Mouse (Mus musculus): Measurements from ENCODE around the gene Sh3bp5l. TPM values are rescaled to one million over a fixed set of nuclear protein-coding genes. Genes with fewer than 3 reads are reported as not detected.
"Not testable (repeated sequence)": the region's sequence is repeated elsewhere in the genome, so short reads cannot be mapped to it uniquely, and the experiment has no call there.

Sh3bp5l gene
- polyA plus RNA-seq, 1 experiment from 2014 or later = 16.7 TPM

DNA sequence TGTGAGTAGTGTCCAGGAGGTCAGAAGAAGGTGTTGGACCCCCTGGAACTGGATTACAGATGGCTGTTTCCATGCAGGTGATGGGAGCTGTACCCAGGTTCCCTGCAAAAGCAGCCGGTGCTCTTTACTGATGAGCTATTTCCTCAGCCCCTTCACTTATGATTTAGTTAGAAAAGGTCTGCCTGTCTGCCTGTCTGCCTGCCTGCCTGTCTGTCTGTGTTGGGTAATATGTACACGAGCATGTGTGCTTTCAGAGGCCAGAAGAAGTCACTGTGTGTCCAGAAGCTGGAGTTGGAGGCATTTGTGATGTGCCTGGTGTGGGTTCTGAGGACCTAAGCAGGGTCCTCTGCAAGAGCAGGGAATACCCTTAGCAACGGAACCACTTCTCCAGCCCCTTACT, 23.2 kb downstream of the Sh3bp5l start:
- H3K4me1 ChIP-seq (replicated peaks) = peaks cover 86% of the 10 kb centered on the region
- H3K9me3 ChIP-seq (replicated peaks) = no peaks in the 10 kb centered on the region
- H3K36me3 ChIP-seq (replicated peaks) = peaks cover 7% of the 10 kb centered on the region
- H3K4me3 ChIP-seq (replicated peaks) = 0 out of 2 replicates have a peak overlapping the region, but pooled peaks have one; percentile 26
- peak overlapping the region; percentile 57 for H3K4me2 ChIP-seq
- peak overlapping the region; percentile 94 for H3K27ac ChIP-seq (replicated peaks)
- 36% methylated on average over 3 of the region's 3 CpGs for WGBS (ENCODE audit: insufficient replicate concordance)
- H3K27me3 ChIP-seq = no peaks in the 10 kb centered on the region
- peak overlapping the region; percentile 43; the same call in 1 of the 2 replicates for H3K9ac ChIP-seq
- no peak for ATAC-seq (ENCODE audit: insufficient read depth)

DNA sequence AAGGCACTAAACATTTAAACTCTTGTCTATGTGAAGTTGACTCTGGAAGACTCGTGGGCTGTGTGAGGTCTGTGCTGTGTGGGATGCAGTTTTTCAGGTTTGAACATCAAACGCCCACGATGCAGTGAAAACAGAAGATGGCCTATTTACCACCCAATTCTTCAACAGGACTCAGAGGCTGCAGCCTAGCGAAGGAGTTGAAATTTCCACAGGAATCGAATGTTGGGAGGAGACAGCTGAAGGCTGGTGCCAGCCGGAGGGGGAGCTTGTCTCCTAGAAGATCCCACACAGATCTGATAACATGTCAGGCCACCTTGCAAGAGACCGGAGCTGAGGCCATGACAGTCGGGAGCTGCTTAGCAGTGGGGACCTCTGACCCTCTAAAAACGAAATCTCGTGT, 24.0 kb downstream of the Sh3bp5l start:
- H3K4me2 ChIP-seq = 0 out of 2 replicates have a peak overlapping the region, but pooled peaks have one; percentile 7
- no peaks in the 10 kb centered on the region for H3K27me3 ChIP-seq
- peaks cover 4% of the 10 kb centered on the region for H3K36me3 ChIP-seq (replicated peaks)
- no peak for ATAC-seq (ENCODE audit: insufficient read depth)
- H3K9me3 ChIP-seq (replicated peaks) = no peaks in the 10 kb centered on the region
- H3K4me1 ChIP-seq (replicated peaks) = peaks cover 79% of the 10 kb centered on the region
- 51% methylated on average over 10 of the region's 10 CpGs for WGBS (ENCODE audit: insufficient replicate concordance)
- no peak overlapping the region for H3K9ac ChIP-seq
- H3K4me3 ChIP-seq (replicated peaks) = no peak overlapping the region
- peak overlapping the region; percentile 94 for H3K27ac ChIP-seq (replicated peaks)

DNA sequence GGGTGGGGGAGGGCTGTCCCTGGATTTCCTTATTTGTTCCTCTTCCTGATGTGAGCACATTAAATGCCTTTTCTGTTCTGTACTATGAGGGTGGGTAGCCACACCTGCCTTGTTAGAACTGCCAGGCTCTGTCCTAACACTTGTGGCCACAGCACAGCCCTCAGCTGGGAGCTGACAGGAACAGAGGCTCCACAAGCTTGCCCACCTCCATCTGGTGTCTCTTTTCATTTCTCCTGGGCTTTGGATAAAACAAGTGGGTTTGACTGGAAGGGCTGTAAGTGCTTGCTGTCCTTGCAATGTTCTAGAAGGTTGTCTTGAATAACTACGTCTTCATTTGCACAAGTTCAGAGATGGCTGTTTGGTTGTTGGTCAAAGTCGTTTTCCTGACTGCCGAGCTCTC, 24.4 kb downstream of the Sh3bp5l start:
- no peak overlapping the region for H3K9ac ChIP-seq
- WGBS (ENCODE audit: insufficient replicate concordance) = 67% methylated on average over 3 of the region's 3 CpGs
- H3K27ac ChIP-seq (replicated peaks) = peak overlapping the region; percentile 94
- 0 out of 2 replicates have a peak overlapping the region, but pooled peaks have one; percentile 8 for H3K4me2 ChIP-seq
- H3K4me3 ChIP-seq (replicated peaks) = no peak overlapping the region
- H3K36me3 ChIP-seq (replicated peaks) = peaks cover 4% of the 10 kb centered on the region
- H3K4me1 ChIP-seq (replicated peaks) = peaks cover 76% of the 10 kb centered on the region
- H3K27me3 ChIP-seq = no peaks in the 10 kb centered on the region
- no peaks in the 10 kb centered on the region for H3K9me3 ChIP-seq (replicated peaks)
- no peak for ATAC-seq (ENCODE audit: insufficient read depth)

DNA sequence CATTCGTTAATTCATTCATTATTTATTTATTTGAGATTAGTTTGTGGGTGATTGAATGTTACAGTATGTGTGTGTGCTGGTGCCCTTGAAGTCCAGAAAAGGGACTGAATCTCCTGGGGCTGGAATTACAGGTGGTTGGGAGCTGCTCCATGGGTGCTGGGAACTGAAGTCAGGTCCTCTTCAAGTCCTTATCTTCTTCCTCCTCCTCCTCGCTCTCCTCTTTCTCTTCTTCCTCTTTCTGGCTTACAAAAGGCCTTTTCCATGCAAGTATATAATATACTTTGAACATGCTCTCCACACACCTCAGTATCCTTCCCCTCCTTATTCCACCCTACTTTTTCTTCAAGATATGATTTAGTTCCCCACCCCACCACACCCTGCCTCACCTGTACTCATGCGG, 26.5 kb downstream of the Sh3bp5l start:
- Histone ChIP-seq H3K36me3 (replicated peaks) (no peaks in the 10 kb centered on the region), H3K27ac (replicated peaks) (no peak overlapping the region), H3K27me3 (no peaks in the 10 kb centered on the region), H3K4me2 (no peak overlapping the region), H3K9me3 (replicated peaks) (no peaks in the 10 kb centered on the region), H3K9ac (no peak overlapping the region), H3K4me1 (replicated peaks) (peaks cover 60% of the 10 kb centered on the region), H3K4me3 (replicated peaks) (no peak overlapping the region)
- 82% methylated on average over 3 of the region's 3 CpGs for WGBS (ENCODE audit: insufficient replicate concordance)
- ATAC-seq (ENCODE audit: insufficient read depth) = no peak

- Histone ChIP-seq H3K27ac (replicated peaks) (0 out of 2 replicates have a peak overlapping the region, but pooled peaks have one; percentile 15), H3K9me3 (replicated peaks) (no peaks in the 10 kb centered on the region)
Observed at GRCm38 (mm10) chr11:58357844-58358534, 27.5 kb downstream of the Sh3bp5l start.

GRCm38 (mm10) chr11:58362562-58362961, 32.0 kb downstream of the Sh3bp5l start:
- peaks cover 17% of the 10 kb centered on the region for H3K4me1 ChIP-seq (replicated peaks)
- not testable (repeated sequence) for H3K27me3 ChIP-seq; H3K9ac ChIP-seq; H3K9me3 ChIP-seq (replicated peaks); H3K4me2 ChIP-seq; ATAC-seq (ENCODE audit: insufficient read depth); H3K36me3 ChIP-seq (replicated peaks); H3K27ac ChIP-seq (replicated peaks); H3K4me3 ChIP-seq (replicated peaks)
- no CpG with 5 or more reads among the region's 6 CpGs for WGBS (ENCODE audit: insufficient replicate concordance)

More at GRCm38 (mm10) chr11:58357844-58358534, 27.5 kb downstream of the Sh3bp5l start:
- H3K9ac ChIP-seq = no peak overlapping the region
- H3K36me3 ChIP-seq (replicated peaks) = no peaks in the 10 kb centered on the region
- 57% methylated on average over 6 of the region's 6 CpGs for WGBS (ENCODE audit: insufficient replicate concordance)
- H3K4me3 ChIP-seq (replicated peaks) = no peak overlapping the region
- ATAC-seq (ENCODE audit: insufficient read depth) = no peak
- H3K4me2 ChIP-seq = no peak overlapping the region
- peaks cover 51% of the 10 kb centered on the region for H3K4me1 ChIP-seq (replicated peaks)
- H3K27me3 ChIP-seq = no peaks in the 10 kb centered on the region

GRCm38 (mm10) chr11:58364454-58364853, 33.9 kb downstream of the Sh3bp5l start:
- H3K27ac ChIP-seq (replicated peaks) = no peak overlapping the region
- 62% methylated on average over 3 of the region's 3 CpGs for WGBS (ENCODE audit: insufficient replicate concordance)
- H3K27me3 ChIP-seq = no peaks in the 10 kb centered on the region; the same call in 1 of the 2 replicates
- peaks cover 5% of the 10 kb centered on the region; the same call in 1 of the 2 replicates for H3K4me1 ChIP-seq (replicated peaks)
- H3K9me3 ChIP-seq (replicated peaks) = no peaks in the 10 kb centered on the region
- H3K9ac ChIP-seq = no peak overlapping the region
- no peak for ATAC-seq (ENCODE audit: insufficient read depth)
- H3K4me2 ChIP-seq = no peak overlapping the region
- no peak overlapping the region for H3K4me3 ChIP-seq (replicated peaks)
- no peaks in the 10 kb centered on the region for H3K36me3 ChIP-seq (replicated peaks)

DNA sequence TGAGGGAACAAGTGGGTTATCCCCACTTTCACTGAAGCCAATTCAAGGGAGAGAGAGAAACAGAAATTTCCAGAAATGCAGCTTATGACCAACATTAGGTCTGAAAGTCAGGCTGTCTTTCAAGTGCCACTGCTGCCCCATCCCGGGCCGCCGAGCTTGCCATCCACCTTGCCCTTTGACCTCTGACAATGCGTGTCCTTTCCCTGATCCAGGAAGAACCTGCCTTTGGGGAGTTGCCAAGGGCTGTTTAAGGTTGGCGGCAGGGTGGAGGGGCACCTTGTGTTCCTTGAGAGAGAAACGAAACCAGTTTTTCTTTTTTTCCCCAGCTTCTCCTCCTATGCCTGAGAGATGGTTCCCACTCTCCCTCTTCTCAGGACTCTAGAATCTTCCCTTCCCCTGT, 35.7 kb downstream of the Sh3bp5l start:
- WGBS (ENCODE audit: insufficient replicate concordance) = no CpG with 5 or more reads among the region's 6 CpGs
- ATAC-seq (ENCODE audit: insufficient read depth); H3K9ac ChIP-seq; H3K4me3 ChIP-seq (replicated peaks); H3K4me1 ChIP-seq (replicated peaks); H3K36me3 ChIP-seq (replicated peaks); H3K4me2 ChIP-seq; H3K27me3 ChIP-seq; H3K27ac ChIP-seq (replicated peaks); H3K9me3 ChIP-seq (replicated peaks): not testable (repeated sequence)

DNA sequence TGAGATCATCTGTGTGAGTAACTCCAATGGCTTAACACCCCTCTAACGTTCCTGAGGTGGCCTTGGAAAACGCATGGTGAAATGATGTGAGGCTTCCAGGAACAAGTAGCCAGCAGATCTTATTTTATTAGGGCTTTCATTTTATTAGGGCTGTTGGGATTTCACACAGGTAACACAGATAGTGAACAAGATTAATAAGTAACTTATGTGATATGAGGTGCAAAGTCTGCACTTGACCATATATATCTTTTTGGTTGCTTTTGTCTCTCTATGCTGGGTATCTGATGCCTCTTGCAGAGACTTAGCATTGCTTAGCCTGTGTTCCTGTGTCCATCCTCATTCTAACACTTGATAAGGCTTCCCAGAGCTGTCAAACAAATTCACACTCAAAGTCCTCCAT, 46.7 kb downstream of the Sh3bp5l start:
- Histone ChIP-seq H3K27ac (replicated peaks) (no peak overlapping the region), H3K4me1 (replicated peaks) (peaks cover 12% of the 10 kb centered on the region), H3K9me3 (replicated peaks) (no peaks in the 10 kb centered on the region), H3K4me2 (no peak overlapping the region), H3K9ac (no peak overlapping the region), H3K4me3 (replicated peaks) (no peak overlapping the region), H3K27me3 (no peaks in the 10 kb centered on the region; the same call in 1 of the 2 replicates), H3K36me3 (replicated peaks) (no peaks in the 10 kb centered on the region)
- 64% methylated on average over 2 of the region's 2 CpGs for WGBS (ENCODE audit: insufficient replicate concordance)
- no peak for ATAC-seq (ENCODE audit: insufficient read depth)

- 56% methylated on average over 1 of the region's 1 CpGs for WGBS (ENCODE audit: insufficient replicate concordance)
- H3K36me3 ChIP-seq (replicated peaks) = no peaks in the 10 kb centered on the region
- H3K27ac ChIP-seq (replicated peaks) = no peak overlapping the region
- no peak overlapping the region for H3K4me2 ChIP-seq
- peaks cover 12% of the 10 kb centered on the region for H3K4me1 ChIP-seq (replicated peaks)
- no peaks in the 10 kb centered on the region; the same call in 1 of the 2 replicates for H3K27me3 ChIP-seq
- H3K9ac ChIP-seq = no peak overlapping the region
- H3K4me3 ChIP-seq (replicated peaks) = no peak overlapping the region
- no peak for ATAC-seq (ENCODE audit: insufficient read depth)
- H3K9me3 ChIP-seq (replicated peaks) = no peaks in the 10 kb centered on the region
Observed at GRCm38 (mm10) chr11:58377686-58378085, 47.2 kb downstream of the Sh3bp5l start.

DNA sequence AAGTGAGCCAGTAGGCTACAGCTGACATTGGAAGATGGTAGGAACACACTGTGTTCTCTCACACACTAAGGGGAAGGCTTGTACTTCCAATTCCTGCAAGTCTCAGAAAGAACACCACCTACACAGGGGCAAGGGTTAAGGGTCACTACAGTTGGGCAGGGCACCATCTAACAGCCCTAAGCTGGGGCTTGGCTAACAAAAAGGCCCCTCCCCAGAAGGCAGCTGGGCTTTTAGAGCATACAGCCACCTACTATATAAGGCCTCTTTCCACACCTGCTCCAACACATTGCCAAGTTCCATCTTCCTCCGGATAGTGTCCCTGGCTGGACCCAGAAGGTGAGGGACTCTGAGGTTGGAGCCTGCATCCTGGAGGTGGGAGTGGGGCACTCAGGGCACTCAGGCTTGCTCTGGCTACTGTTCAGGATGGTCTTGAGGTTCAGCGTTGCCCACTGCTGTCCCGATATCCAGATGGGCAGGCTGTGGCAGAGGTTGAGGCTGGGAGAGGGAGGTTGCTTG, 48.3 kb downstream of the Sh3bp5l start, which contains the start of gene Lypd8:
TSS of gene Lypd8 (plus strand) at position 281 of the 516 bp plus-strand sequence.
- Histone ChIP-seq H3K4me1 (replicated peaks) (peaks cover 12% of the 10 kb centered on the region), H3K27ac (replicated peaks) (no peak within 1 kb of the TSS), H3K27me3 (peaks cover 3% of the 10 kb centered on the region; the same call in 1 of the 2 replicates), H3K9ac (no peak within 1 kb of the TSS), H3K36me3 (replicated peaks) (no peaks in the 10 kb centered on the region), H3K9me3 (replicated peaks) (no peaks in the 10 kb centered on the region), H3K4me3 (replicated peaks) (no peak within 1 kb of the TSS), H3K4me2 (no peak within 1 kb of the TSS)
- ATAC-seq (ENCODE audit: insufficient read depth) = no peak
- WGBS (ENCODE audit: insufficient replicate concordance) = 65% methylated on average over 3 of the region's 3 CpGs

Measured in liver, embryonic 15.5 days (tissue).